Mouse (Mus musculus): ENCODE measurements around the gene Hist1h2ab. TPM values are rescaled to one million over a fixed set of nuclear protein-coding genes. Genes with fewer than 3 reads are reported as not detected.

Gene Hist1h2ab
- total and polyA plus RNA-seq, 3 experiments, result 8.0 to 2,219 TPM; not detected in 1

GRCm38 (mm10) chr13:23739922-23740252 lies 11.0 kb upstream of the Hist1h2ab start:
- DNase-seq (ENCODE audit: low read depth, low spot score), result no peak
- H3K9ac ChIP-seq (ENCODE audit: control insufficient read depth, low read depth, low read length, poor library complexity, severe bottlenecking), result peak overlapping the region; percentile 85

DNA sequence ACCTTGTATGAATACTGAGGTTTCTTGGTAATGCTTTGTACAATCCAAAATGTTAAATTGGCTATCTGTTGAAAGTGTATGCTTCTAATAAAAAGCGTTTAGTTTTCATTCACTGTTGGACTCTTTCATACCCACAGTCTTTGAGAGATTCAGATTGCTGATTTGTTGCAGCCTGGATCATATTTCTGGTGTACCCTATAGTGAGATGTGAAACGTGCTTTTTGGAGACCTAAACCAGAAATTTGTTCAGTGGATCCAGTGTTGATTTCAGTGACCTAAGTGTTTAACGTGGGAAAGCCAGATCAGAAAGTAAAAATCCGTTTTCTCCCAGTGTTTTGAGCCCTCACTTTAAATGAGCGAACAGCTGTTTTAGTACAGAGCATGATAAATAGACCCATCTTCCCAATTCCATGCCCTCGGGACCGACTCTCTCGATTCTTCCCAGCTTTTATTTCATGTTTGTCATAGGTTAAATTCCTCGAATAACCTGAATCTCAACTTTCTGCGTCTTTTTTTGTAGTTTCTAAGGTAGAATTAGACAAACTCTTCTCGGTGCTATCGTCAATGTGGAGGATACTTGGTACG lies 10.6 kb upstream of the Hist1h2ab start:
- 0 out of 4 replicates have a peak, but pooled peaks cover 3% of the 10 kb centered on the region in 2 experiments for H3K4me1 ChIP-seq (ENCODE audit: control insufficient read depth in 1 of 2, insufficient read depth in 2 of 2, low read length in 2 of 2)
- H3K36me3 ChIP-seq (ENCODE audit: control insufficient read depth in 1 of 2, insufficient read depth in 2 of 2, low read length in 2 of 2), result peaks cover 0 to 22% of the 10 kb centered on the region in 2 experiments; a peak in 2 of 4 replicates
- H3K9me3 ChIP-seq (replicated peaks; ENCODE audit: insufficient read depth, low read length), result no peaks in the 10 kb centered on the region
- DNase-seq (ENCODE audit: low read depth, low spot score), result no peak
- peak overlapping the region; percentile 99 for H3K27ac ChIP-seq (ENCODE audit: control insufficient read depth, low read depth, low read length)
- H3K4me3 ChIP-seq (ENCODE audit: control insufficient read depth in 1 of 2, insufficient read depth in 1 of 2, low read depth in 2 of 2, low read length in 2 of 2), result peak overlapping the region; percentile 67 to 70
- H3K9ac ChIP-seq (ENCODE audit: control insufficient read depth, low read depth, low read length, poor library complexity, severe bottlenecking), result peak overlapping the region; percentile 85
- H3K27me3 ChIP-seq (ENCODE audit: control insufficient read depth in 1 of 2, insufficient read depth in 2 of 2, low read length in 2 of 2), result no peaks in the 10 kb centered on the region
- H3K79me2 ChIP-seq (ENCODE audit: control insufficient read depth, insufficient read depth, low read length, poor library complexity), result peaks cover 1% of the 10 kb centered on the region; the same call in 1 of the 2 replicates
- TF ChIP-seq ZKSCAN1 (IDR thresholded peaks at IDR 0.05; ENCODE audit: low read depth, low read length) (no peak), BHLHE40 (IDR thresholded peaks at IDR 0.05; ENCODE audit: borderline replicate concordance, low read depth, low read length) (no peak), JUND (IDR thresholded peaks at IDR 0.05; ENCODE audit: low read depth, low read length) (no peak), POLR2A (IDR thresholded peaks at IDR 0.05; ENCODE audit: control insufficient read depth in 1 of 2, insufficient read depth in 1 of 2, low read depth in 1 of 2, low read length in 2 of 2, poor library complexity in 1 of 2) (no peak), CTCF (IDR thresholded peaks at IDR 0.05 in 2 of 3, conservative IDR thresholded peaks at IDR 0.05 in 1 of 3; ENCODE audit: control insufficient read depth in 1 of 3, insufficient read depth in 1 of 3, low read depth in 2 of 3, low read length in 3 of 3, poor library complexity in 1 of 3, severe bottlenecking in 1 of 3) (no peak)

More at GRCm38 (mm10) chr13:23739922-23740252, 11.0 kb upstream of the Hist1h2ab start:
- peaks cover 0 to 22% of the 10 kb centered on the region in 2 experiments; a peak in 2 of 4 replicates for H3K36me3 ChIP-seq (ENCODE audit: control insufficient read depth in 1 of 2, insufficient read depth in 2 of 2, low read length in 2 of 2)
- H3K4me1 ChIP-seq (ENCODE audit: control insufficient read depth in 1 of 2, insufficient read depth in 2 of 2, low read length in 2 of 2), result 0 out of 4 replicates have a peak, but pooled peaks cover 3% of the 10 kb centered on the region in 2 experiments
- H3K79me2 ChIP-seq (ENCODE audit: control insufficient read depth, insufficient read depth, low read length, poor library complexity), result peaks cover 1% of the 10 kb centered on the region; the same call in 1 of the 2 replicates
- H3K4me3 ChIP-seq (ENCODE audit: control insufficient read depth in 1 of 2, insufficient read depth in 1 of 2, low read depth in 2 of 2, low read length in 2 of 2), result peak overlapping the region; percentile 67 to 70
- TF ChIP-seq POLR2AphosphoS5 (IDR thresholded peaks at IDR 0.05; ENCODE audit: borderline replicate concordance, low read depth, low read length), result peak; percentile 56; the same call in 1 of the 2 replicates
- TF ChIP-seq CHD1 (IDR thresholded peaks at IDR 0.05; ENCODE audit: low read depth, low read length), result no peak
- no peaks in the 10 kb centered on the region for H3K9me3 ChIP-seq (replicated peaks; ENCODE audit: insufficient read depth, low read length)
- peak overlapping the region; percentile 99 for H3K27ac ChIP-seq (ENCODE audit: control insufficient read depth, low read depth, low read length)
- H3K27me3 ChIP-seq (ENCODE audit: control insufficient read depth in 1 of 2, insufficient read depth in 2 of 2, low read length in 2 of 2), result no peaks in the 10 kb centered on the region

DNA sequence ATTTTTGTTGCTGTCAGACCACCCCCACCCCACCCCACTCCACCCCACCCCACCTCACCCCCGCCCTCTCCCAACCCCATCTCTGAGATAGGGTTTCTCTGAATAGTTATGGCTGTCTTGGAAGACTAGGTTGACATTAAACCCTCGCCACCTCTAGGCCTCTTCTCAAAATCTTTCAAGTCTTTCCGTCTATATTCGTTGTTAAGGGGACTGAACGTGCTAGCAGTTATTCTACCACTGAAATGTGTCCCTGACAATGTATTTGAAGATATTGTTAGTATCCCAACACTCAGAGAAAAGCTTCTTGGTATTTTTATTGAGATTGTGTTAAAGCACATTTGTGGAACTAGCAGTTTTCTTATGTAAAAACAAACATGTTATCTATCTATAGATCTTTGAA lies 10.0 kb upstream of the Hist1h2ab start:
- no peaks in the 10 kb centered on the region for H3K9me3 ChIP-seq (replicated peaks; ENCODE audit: insufficient read depth, low read length)
- peaks cover 0 to 26% of the 10 kb centered on the region in 2 experiments; a peak in 2 of 4 replicates for H3K36me3 ChIP-seq (ENCODE audit: control insufficient read depth in 1 of 2, insufficient read depth in 2 of 2, low read length in 2 of 2)
- H3K4me1 ChIP-seq (ENCODE audit: control insufficient read depth in 1 of 2, insufficient read depth in 2 of 2, low read length in 2 of 2), result 0 out of 4 replicates have a peak, but pooled peaks cover 3% of the 10 kb centered on the region in 2 experiments
- TF ChIP-seq UBTF (IDR thresholded peaks at IDR 0.05; ENCODE audit: borderline replicate concordance, insufficient read depth, low read depth, low read length) (no peak), HCFC1 (IDR thresholded peaks at IDR 0.05; ENCODE audit: low read depth, low read length) (no peak), USF1 (IDR thresholded peaks at IDR 0.05; ENCODE audit: low read depth, low read length) (no peak), GABPA (IDR thresholded peaks at IDR 0.05; ENCODE audit: low read depth, low read length) (no peak), GATA1 (IDR thresholded peaks at IDR 0.05; ENCODE audit: low read depth, low read length) (no peak), NRF1 (IDR thresholded peaks at IDR 0.05; ENCODE audit: insufficient read depth, low read depth, low read length, poor library complexity, severe bottlenecking) (no peak), SIN3A (IDR thresholded peaks at IDR 0.05; ENCODE audit: low read length) (no peak), TAL1 (IDR thresholded peaks at IDR 0.05; ENCODE audit: low read length) (no peak), ZC3H11A (IDR thresholded peaks at IDR 0.05; ENCODE audit: low read depth, low read length) (no peak), TBP (IDR thresholded peaks at IDR 0.05; ENCODE audit: low read depth, low read length) (no peak), POLR2AphosphoS2 (IDR thresholded peaks at IDR 0.05; ENCODE audit: low read length) (no peak), KAT2A (conservative IDR thresholded peaks at IDR 0.05; ENCODE audit: low read depth, low read length) (no peak), SMC3 (IDR thresholded peaks at IDR 0.05; ENCODE audit: low read depth, low read length) (no peak), ZNF384 (IDR thresholded peaks at IDR 0.05; ENCODE audit: low read depth, low read length) (no peak), POLR2A (IDR thresholded peaks at IDR 0.05; ENCODE audit: control insufficient read depth in 1 of 2, insufficient read depth in 1 of 2, low read depth in 1 of 2, low read length in 2 of 2, poor library complexity in 1 of 2) (no peak), NELFE (IDR thresholded peaks at IDR 0.05; ENCODE audit: low read depth, low read length) (no peak), RCOR1 (IDR thresholded peaks at IDR 0.05; ENCODE audit: low read depth, low read length) (no peak), MEF2A (IDR thresholded peaks at IDR 0.05; ENCODE audit: extremely low read depth, insufficient replicate concordance, low read depth, low read length, poor library complexity, severe bottlenecking) (no peak), E2F4 (IDR thresholded peaks at IDR 0.05; ENCODE audit: borderline replicate concordance, low read depth, low read length) (no peak)
- H3K9ac ChIP-seq (ENCODE audit: control insufficient read depth, low read depth, low read length, poor library complexity, severe bottlenecking), result peak overlapping the region; percentile 70
- no peaks in the 10 kb centered on the region for H3K27me3 ChIP-seq (ENCODE audit: control insufficient read depth in 1 of 2, insufficient read depth in 2 of 2, low read length in 2 of 2)
- H3K4me3 ChIP-seq (ENCODE audit: control insufficient read depth in 1 of 2, insufficient read depth in 1 of 2, low read depth in 2 of 2, low read length in 2 of 2), result peak overlapping the region; percentile 17 to 37; a peak in 3 of 4 replicates
- H3K27ac ChIP-seq (ENCODE audit: control insufficient read depth, low read depth, low read length), result peak overlapping the region; percentile 48; the same call in 1 of the 2 replicates
- peaks cover 1% of the 10 kb centered on the region; the same call in 1 of the 2 replicates for H3K79me2 ChIP-seq (ENCODE audit: control insufficient read depth, insufficient read depth, low read length, poor library complexity)
- peak; percentile 60 for DNase-seq (ENCODE audit: low read depth, low spot score)

Data from MEL (cell line).